Mouse (Mus musculus): ENCODE results near the gene Gm38655. TPM values are rescaled to one million over a fixed set of nuclear protein-coding genes. Genes with fewer than 3 reads are reported as not detected.
A peak's percentile ranks its signal among the peaks of the same experiment; 100 is the strongest.

Gm38655 gene
- not detected for polyA plus RNA-seq (2017; shearing (Covaris generic))

- ATAC-seq, result no peak
These were observed at the start of gene Gm38655 for GRCm38 (mm10) chr17:25175411-25175810. Gene Gm38655, minus strand, starts transcription at chr17:25175471.

- ATAC-seq, result peak; percentile 76
These were observed 49.4 kb upstream of the Gm38655 start for GRCm38 (mm10) chr17:25224586-25225222.

GRCm38 (mm10) chr17:25222951-25223601, 47.8 kb upstream of the Gm38655 start:
- peak; percentile 2 for ATAC-seq

- ATAC-seq, result peak; percentile 49
These were observed 47.3 kb upstream of the Gm38655 start for GRCm38 (mm10) chr17:25222504-25222940.

- peak; percentile 19 for ATAC-seq
These were observed 46.7 kb upstream of the Gm38655 start for GRCm38 (mm10) chr17:25221821-25222503.

GRCm38 (mm10) chr17:25220746-25221145, 45.5 kb upstream of the Gm38655 start:
- no peak for ATAC-seq

- peak; percentile 34 for ATAC-seq
These were observed 44.4 kb upstream of the Gm38655 start for GRCm38 (mm10) chr17:25219492-25220295.

GRCm38 (mm10) chr17:25218967-25219366, 43.7 kb upstream of the Gm38655 start:
- no peak for ATAC-seq

GRCm38 (mm10) chr17:25215431-25215830, 40.2 kb upstream of the Gm38655 start:
- ATAC-seq, result no peak

- ATAC-seq, result no peak
These were observed 36.4 kb upstream of the Gm38655 start for GRCm38 (mm10) chr17:25211705-25212104.

GRCm38 (mm10) chr17:25210680-25211466, 35.6 kb upstream of the Gm38655 start:
- ATAC-seq, result no peak

- ATAC-seq, result no peak
These were observed 34.7 kb upstream of the Gm38655 start for GRCm38 (mm10) chr17:25210006-25210405.

- ATAC-seq, result no peak
These were observed 27.1 kb upstream of the Gm38655 start for GRCm38 (mm10) chr17:25202401-25202800.

GRCm38 (mm10) chr17:25189091-25189490, 13.8 kb upstream of the Gm38655 start:
- ATAC-seq, result no peak

GRCm38 (mm10) chr17:25188150-25189031, 13.1 kb upstream of the Gm38655 start, which contains the start of gene Unkl:
Gene Unkl, plus strand, starts transcription at chr17:25188397.
- ATAC-seq, result peak; percentile 24

- ATAC-seq, result no peak
These were observed 12.5 kb upstream of the Gm38655 start for GRCm38 (mm10) chr17:25187784-25188149.

GRCm38 (mm10) chr17:25184961-25185360, 9.7 kb upstream of the Gm38655 start:
- ATAC-seq, result no peak

- ATAC-seq, result peak; percentile 89
These were observed 8.9 kb upstream of the Gm38655 start, which contains the start of gene BC003965 for GRCm38 (mm10) chr17:25184129-25184691. Gene BC003965, plus strand, starts transcription at chr17:25184554.

- no peak for ATAC-seq
These were observed 8.0 kb upstream of the Gm38655 start for GRCm38 (mm10) chr17:25183232-25183631.

- no peak for ATAC-seq
These were observed 2.7 kb downstream of the Gm38655 start for GRCm38 (mm10) chr17:25172558-25172957.

All from activated CD4-positive, CD25-positive, alpha-beta regulatory T cell, adult 4 months (primary cell).